Mouse (Mus musculus): ENCODE measurements around the gene Ccl28.
A peak's percentile ranks its signal among the peaks of the same experiment; 100 is the strongest.
"Not testable (repeated sequence)": the region's sequence is repeated elsewhere in the genome, so short reads cannot be mapped to it uniquely, and the experiment has no call there.

Ccl28 gene

GRCm38 (mm10) chr13:119623634-119624033 lies at the start of gene Ccl28:
Gene Ccl28 (plus strand): TSS chr13:119623819.
- no peak for DNase-seq

- not testable (repeated sequence) for DNase-seq
Observed at GRCm38 (mm10) chr13:119596321-119597211, 27.1 kb upstream of the Ccl28 start.

GRCm38 (mm10) chr13:119598466-119598865 lies 25.2 kb upstream of the Ccl28 start:
- not testable (repeated sequence) for DNase-seq

GRCm38 (mm10) chr13:119599066-119599465 lies 24.6 kb upstream of the Ccl28 start:
- peak; percentile 26 for DNase-seq

- not testable (repeated sequence) for DNase-seq
Observed at GRCm38 (mm10) chr13:119599498-119599897, 24.1 kb upstream of the Ccl28 start.

- DNase-seq = not testable (repeated sequence)
Observed at GRCm38 (mm10) chr13:119600166-119600565, 23.5 kb upstream of the Ccl28 start.

GRCm38 (mm10) chr13:119602688-119603331 lies 20.8 kb upstream of the Ccl28 start:
- not testable (repeated sequence) for DNase-seq

GRCm38 (mm10) chr13:119603890-119604289 lies 19.7 kb upstream of the Ccl28 start:
- DNase-seq = not testable (repeated sequence)

- DNase-seq = not testable (repeated sequence)
Observed at GRCm38 (mm10) chr13:119604322-119604721, 19.3 kb upstream of the Ccl28 start.

GRCm38 (mm10) chr13:119618841-119619240 lies 4.8 kb upstream of the Ccl28 start:
- peak; percentile 43 for DNase-seq

GRCm38 (mm10) chr13:119619735-119620134 lies 3.9 kb upstream of the Ccl28 start:
- DNase-seq = peak; percentile 83

GRCm38 (mm10) chr13:119625952-119626351 lies 2.3 kb downstream of the Ccl28 start:
- DNase-seq = peak; percentile 45

GRCm38 (mm10) chr13:119631482-119632155 lies 8.0 kb downstream of the Ccl28 start:
- DNase-seq = peak; percentile 78

- no peak for DNase-seq
Observed at GRCm38 (mm10) chr13:119632156-119632548, 8.5 kb downstream of the Ccl28 start.

- no peak for DNase-seq
Observed at GRCm38 (mm10) chr13:119635496-119635895, 11.9 kb downstream of the Ccl28 start.

GRCm38 (mm10) chr13:119637837-119638236 lies 14.2 kb downstream of the Ccl28 start:
- DNase-seq = peak; percentile 18

GRCm38 (mm10) chr13:119638449-119638848 lies 14.8 kb downstream of the Ccl28 start:
- DNase-seq = peak; percentile 58

GRCm38 (mm10) chr13:119639302-119639701 lies 15.7 kb downstream of the Ccl28 start:
- DNase-seq = no peak

GRCm38 (mm10) chr13:119640504-119640903 lies 16.9 kb downstream of the Ccl28 start:
- DNase-seq = no peak

- DNase-seq = no peak
Observed at GRCm38 (mm10) chr13:119641145-119641544, 17.5 kb downstream of the Ccl28 start.

GRCm38 (mm10) chr13:119644769-119645168 lies 21.1 kb downstream of the Ccl28 start:
- no peak for DNase-seq

- no peak for DNase-seq
Observed at GRCm38 (mm10) chr13:119646511-119646910, 22.9 kb downstream of the Ccl28 start.

Measured in kidney, adult 11 months (tissue).